Mouse (Mus musculus) heart, embryonic 14.5 days (tissue): Measurements from ENCODE around the gene Ryr2. TPM values are rescaled to one million over a fixed set of nuclear protein-coding genes. Genes with fewer than 3 reads are reported as not detected.
A peak's percentile ranks its signal among the peaks of the same experiment; 100 is the strongest.

Source experiments
- ATAC-seq: fragments of 200-750 bp; cut with Nextera tagmentation; 2 replicates; pipeline ENCODE4 v1.8.0; 2017; ENCODE audit warnings: low read depth, moderate TSS enrichment; ENCODE audit not compliant: insufficient number of reproducible peaks, insufficient read depth, low FRiP score
- H3K27ac ChIP-seq, 2 experiments: fragments of 200-500 bp in 1 of 2; fragments of 300-500 bp in 1 of 2; sonication (generic) in 1 of 2; replicated peaks in 1 of 2; 2 replicates each; pipeline ENCODE4 v1.5.1; 2012 to 2014; ENCODE audit warnings: low read depth in 2 of 2, low read length in 2 of 2, control low read depth in 1 of 2, mild to moderate bottlenecking in 1 of 2, mixed read lengths in 1 of 2; ENCODE audit not compliant: control insufficient read depth in 1 of 2, insufficient read depth in 1 of 2
- H3K27me3 ChIP-seq: fragments of 300-500 bp; sonication (generic); 2 replicates; pipeline ENCODE4 v1.6.1; 2014; ENCODE audit warnings: mild to moderate bottlenecking, low read length, control low read depth; ENCODE audit not compliant: control insufficient read depth, insufficient read depth
- H3K36me3 ChIP-seq: fragments of 300-500 bp; sonication (generic); 2 replicates; pipeline ENCODE4 v1.6.1; 2014; ENCODE audit warnings: mild to moderate bottlenecking, control low read depth, low read length, mixed read lengths; ENCODE audit not compliant: control insufficient read depth, insufficient read depth
- H3K4me1 ChIP-seq, 2 experiments: fragments of 200-500 bp in 1 of 2; fragments of 300-500 bp in 1 of 2; sonication (generic) in 1 of 2; 2 replicates each; pipeline ENCODE4 v1.6.1; 2012 to 2014; ENCODE audit warnings: low read length in 2 of 2, control low read depth in 1 of 2, mixed read lengths in 1 of 2; ENCODE audit not compliant: control insufficient read depth in 2 of 2, insufficient read depth in 2 of 2
- H3K4me2 ChIP-seq: fragments of 300-500 bp; sonication (generic); 2 replicates; pipeline ENCODE4 v1.6.1; 2014; ENCODE audit warnings: mild to moderate bottlenecking, low read length
- H3K4me3 ChIP-seq, 2 experiments: fragments of 200-500 bp in 1 of 2; fragments of 300-500 bp in 1 of 2; sonication (generic) in 1 of 2; 2 replicates each; pipeline ENCODE4 v1.5.1; 2012 to 2014; ENCODE audit warnings: low read length in 2 of 2, mild to moderate bottlenecking in 2 of 2, control low read depth in 1 of 2, low read depth in 1 of 2, moderate library complexity in 1 of 2; ENCODE audit not compliant: control insufficient read depth in 1 of 2, insufficient read depth in 1 of 2
- H3K9ac ChIP-seq: fragments of 300-500 bp; sonication (generic); 2 replicates; pipeline ENCODE4 v1.6.1; 2014; ENCODE audit warnings: mild to moderate bottlenecking, low read length
- H3K9me3 ChIP-seq: fragments of 300-500 bp; sonication (generic); 2 replicates; pipeline ENCODE4 v1.6.1; 2016; ENCODE audit warnings: low read length, control low read depth; ENCODE audit not compliant: control insufficient read depth
- WGBS: fragments of 180-500 bp; shearing (Covaris S2); extraction: QIAGEN DNeasy Blood & Tissue Kit; methylation state at CpG from one replicate; pipeline ENCODE4 v1.1.7; 2014; 5-methylcytosine and 5-hydroxymethylcytosine counted together
- polyA plus RNA-seq: library from polyadenylated mRNA; unstranded; fragments of >200 nt; fragmentation: Nextera tagmentation; extraction: Ambion mirVana; gene quantifications from 2 replicates; pipeline ENCODE4 v1.2.1, GENCODE M21; 2014

Gene Ryr2
- polyA plus RNA-seq, 1 experiment from 2014 or later, result 69.1 TPM

GRCm38 (mm10) chr13:12132160-12132710, 25.5 kb upstream of the Ryr2 start:
- H3K9me3 ChIP-seq, result no peaks in the 10 kb centered on the region
- peaks cover 30 to 67% of the 10 kb centered on the region in 2 experiments for H3K4me1 ChIP-seq
- peak overlapping the region; percentile 86 to 98 for H3K27ac ChIP-seq
- H3K4me3 ChIP-seq, result no peak overlapping the region
- WGBS, result 8% methylated on average over 3 of the region's 3 CpGs
- peak; percentile 63 for ATAC-seq
- H3K27me3 ChIP-seq, result no peaks in the 10 kb centered on the region
- H3K36me3 ChIP-seq, result no peaks in the 10 kb centered on the region
- H3K9ac ChIP-seq, result 0 out of 2 replicates have a peak overlapping the region, but pooled peaks have one; percentile 34
- peak overlapping the region; percentile 40 for H3K4me2 ChIP-seq

GRCm38 (mm10) chr13:12129121-12129520, 22.4 kb upstream of the Ryr2 start:
- Histone ChIP-seq H3K27ac (peak overlapping the region; percentile 63 to 86), H3K27me3 (no peaks in the 10 kb centered on the region), H3K9me3 (no peaks in the 10 kb centered on the region), H3K4me2 (no peak overlapping the region), H3K36me3 (no peaks in the 10 kb centered on the region), H3K4me1 (peaks cover 33 to 73% of the 10 kb centered on the region in 2 experiments), H3K9ac (no peak overlapping the region), H3K4me3 (no peak overlapping the region)
- WGBS, result 19% methylated on average over 1 of the region's 1 CpGs
- ATAC-seq, result no peak

GRCm38 (mm10) chr13:12126099-12126498, 19.4 kb upstream of the Ryr2 start:
- ATAC-seq, result no peak
- peaks cover 21 to 46% of the 10 kb centered on the region in 2 experiments for H3K4me1 ChIP-seq
- H3K4me3 ChIP-seq, result no peak overlapping the region
- no peaks in the 10 kb centered on the region for H3K9me3 ChIP-seq
- H3K36me3 ChIP-seq, result no peaks in the 10 kb centered on the region
- H3K9ac ChIP-seq, result no peak overlapping the region
- no peak overlapping the region for H3K27ac ChIP-seq
- H3K4me2 ChIP-seq, result no peak overlapping the region
- H3K27me3 ChIP-seq, result no peaks in the 10 kb centered on the region

- Histone ChIP-seq H3K9ac (no peak overlapping the region), H3K4me3 (no peak overlapping the region), H3K4me2 (no peak overlapping the region), H3K4me1 (peaks cover 15 to 38% of the 10 kb centered on the region in 2 experiments), H3K27ac (peak overlapping the region; percentile 16 to 50; a peak in 3 of 4 replicates), H3K27me3 (no peaks in the 10 kb centered on the region), H3K36me3 (no peaks in the 10 kb centered on the region), H3K9me3 (no peaks in the 10 kb centered on the region)
- 0 out of 2 replicates have a peak, but pooled peaks have one; percentile 33 for ATAC-seq
- WGBS, result 47% methylated on average over 7 of the region's 7 CpGs
Measured at GRCm38 (mm10) chr13:12124940-12125540, 18.3 kb upstream of the Ryr2 start.

GRCm38 (mm10) chr13:12115551-12115950, 8.8 kb upstream of the Ryr2 start:
- WGBS, result 57% methylated on average over 8 of the region's 8 CpGs
- Histone ChIP-seq H3K4me3 (no peak overlapping the region), H3K27ac (no peak overlapping the region), H3K4me1 (0 out of 4 replicates have a peak, but pooled peaks cover 0 to 5% of the 10 kb centered on the region in 2 experiments), H3K9me3 (no peaks in the 10 kb centered on the region), H3K4me2 (no peak overlapping the region), H3K36me3 (no peaks in the 10 kb centered on the region), H3K9ac (no peak overlapping the region), H3K27me3 (no peaks in the 10 kb centered on the region)
- ATAC-seq, result no peak

- 0 out of 4 replicates have a peak, but pooled peaks cover 0 to 5% of the 10 kb centered on the region in 2 experiments for H3K4me1 ChIP-seq
- WGBS, result 30% methylated on average over 1 of the region's 1 CpGs
- no peak for ATAC-seq
- no peak overlapping the region for H3K27ac ChIP-seq
- H3K27me3 ChIP-seq, result no peaks in the 10 kb centered on the region
- H3K4me2 ChIP-seq, result no peak overlapping the region
- no peaks in the 10 kb centered on the region for H3K36me3 ChIP-seq
- H3K9me3 ChIP-seq, result no peaks in the 10 kb centered on the region
- no peak overlapping the region for H3K9ac ChIP-seq
- H3K4me3 ChIP-seq, result no peak overlapping the region
Measured at GRCm38 (mm10) chr13:12114816-12115215, 8.1 kb upstream of the Ryr2 start.

- Histone ChIP-seq H3K27ac (no peak overlapping the region), H3K9me3 (no peaks in the 10 kb centered on the region), H3K36me3 (0 out of 2 replicates have a peak, but pooled peaks cover 3% of the 10 kb centered on the region), H3K4me3 (no peak overlapping the region), H3K4me2 (no peak overlapping the region), H3K9ac (no peak overlapping the region), H3K27me3 (no peaks in the 10 kb centered on the region), H3K4me1 (0 out of 4 replicates have a peak, but pooled peaks cover 0 to 2% of the 10 kb centered on the region in 2 experiments)
- 89% methylated on average over 1 of the region's 1 CpGs for WGBS
- no peak for ATAC-seq
Measured at GRCm38 (mm10) chr13:12108955-12109354, 2.2 kb upstream of the Ryr2 start.
